Mouse (Mus musculus) left cerebral cortex, adult 11 months (tissue): Measurements from ENCODE around the gene Fam83b.

Source experiments
- DNase-seq: peaks from one replicate; pipeline ENCODE4 v3.0.0; 2022; ENCODE audit warnings: low spot score

Gene Fam83b

GRCm38 (mm10) chr9:76521640-76522039, 45.3 kb downstream of the Fam83b start:
- no peak for DNase-seq

- DNase-seq, result no peak
Observed at GRCm38 (mm10) chr9:76518665-76519064, 48.3 kb downstream of the Fam83b start.

GRCm38 (mm10) chr9:76505650-76506049, 61.3 kb downstream of the Fam83b start:
- no peak for DNase-seq

GRCm38 (mm10) chr9:76489737-76490136, 77.2 kb downstream of the Fam83b start:
- DNase-seq, result no peak

GRCm38 (mm10) chr9:76480088-76480487, 86.8 kb downstream of the Fam83b start:
- DNase-seq, result no peak

GRCm38 (mm10) chr9:76469500-76469899, 97.4 kb downstream of the Fam83b start:
- DNase-seq, result no peak

- no peak for DNase-seq
Observed at GRCm38 (mm10) chr9:76461547-76461946, 105.4 kb downstream of the Fam83b start.

- no peak for DNase-seq
Observed at GRCm38 (mm10) chr9:76455703-76456102, 111.2 kb downstream of the Fam83b start.
